Mouse (Mus musculus) urinary bladder, postnatal 10 days (tissue): ENCODE results near the gene Rras2.

Experiments
- DNase-seq: peaks from one replicate; pipeline ENCODE4 v3.0.0; 2022; ENCODE audit warnings: low spot score

Gene Rras2

DNA sequence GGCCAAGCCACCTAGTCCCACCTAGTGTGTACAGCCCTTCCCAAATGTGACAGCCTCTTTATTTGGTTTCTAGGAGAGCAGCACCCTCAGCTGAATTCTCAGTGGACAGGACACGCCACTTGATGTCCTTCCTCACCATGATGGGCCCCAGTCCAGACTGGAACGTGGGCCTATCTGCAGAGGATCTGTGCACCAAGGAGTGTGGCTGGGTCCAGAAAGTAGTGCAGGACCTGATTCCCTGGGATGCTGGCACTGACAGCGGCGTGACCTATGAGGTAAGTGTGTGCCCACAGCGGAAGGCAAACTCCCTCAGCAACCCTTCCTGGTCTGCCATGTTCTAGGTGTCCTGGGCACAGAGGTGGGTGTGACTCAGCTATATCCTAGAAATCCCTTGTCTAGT is 88.8 kb downstream of the Rras2 start:
- DNase-seq = no peak

DNA sequence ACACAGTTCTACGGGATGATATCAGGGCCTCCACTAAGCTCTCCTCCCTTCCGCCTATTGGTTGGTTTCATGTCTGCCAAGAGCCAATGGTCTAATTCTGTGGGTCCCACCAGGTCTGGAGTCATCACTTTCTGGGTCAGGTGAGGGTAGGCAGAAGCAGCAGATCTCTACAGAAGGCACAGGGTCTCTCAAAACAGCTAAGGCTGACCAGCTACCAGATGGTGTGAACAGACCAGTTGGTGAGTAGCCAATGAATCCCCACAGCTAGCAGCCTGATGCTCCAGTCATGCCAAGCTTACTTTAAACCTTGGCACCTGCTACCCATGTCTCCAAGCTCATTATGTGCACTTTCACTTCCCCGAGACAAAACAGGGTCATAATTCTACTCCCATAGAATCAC is 90.2 kb downstream of the Rras2 start:
- DNase-seq = no peak

DNA sequence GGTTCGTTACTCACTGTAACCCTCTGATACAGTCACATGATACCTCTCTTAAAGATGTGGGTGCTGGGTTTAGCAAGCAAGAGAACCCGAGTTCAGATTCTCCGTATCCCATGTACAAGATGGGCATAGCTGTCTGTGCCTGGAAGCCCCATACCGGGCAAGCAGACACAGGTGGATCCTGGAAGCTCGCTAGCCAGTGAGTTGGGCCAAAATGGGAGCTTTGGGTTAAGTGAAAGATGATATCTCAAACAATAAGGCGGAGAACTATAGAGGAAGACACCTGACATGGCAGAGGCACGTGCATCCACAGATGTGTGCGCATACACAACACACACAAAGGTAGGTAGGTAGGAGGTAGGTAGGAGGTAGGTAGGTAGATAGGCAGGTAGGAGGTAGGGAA is 90.7 kb downstream of the Rras2 start:
- no peak for DNase-seq

DNA sequence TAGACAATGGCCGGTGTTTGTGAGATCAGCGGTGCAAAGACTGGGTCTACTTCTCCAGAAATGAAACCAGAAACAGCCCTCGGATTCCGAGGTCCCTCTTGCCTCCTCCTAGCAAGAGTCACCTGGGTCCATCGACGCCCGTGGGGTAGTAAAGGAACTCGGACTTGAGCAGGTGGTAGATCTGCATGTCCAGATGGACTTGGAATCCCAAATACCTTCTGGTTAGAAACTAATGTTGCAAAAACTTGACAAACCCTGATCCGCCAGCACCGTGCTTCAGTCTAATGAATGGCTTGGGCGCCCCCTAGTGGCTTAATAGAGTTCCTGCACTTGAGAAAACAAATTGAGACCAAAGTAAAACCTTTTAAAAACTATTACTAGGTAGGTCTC is 96.9 kb downstream of the Rras2 start:
- DNase-seq = no peak

DNA sequence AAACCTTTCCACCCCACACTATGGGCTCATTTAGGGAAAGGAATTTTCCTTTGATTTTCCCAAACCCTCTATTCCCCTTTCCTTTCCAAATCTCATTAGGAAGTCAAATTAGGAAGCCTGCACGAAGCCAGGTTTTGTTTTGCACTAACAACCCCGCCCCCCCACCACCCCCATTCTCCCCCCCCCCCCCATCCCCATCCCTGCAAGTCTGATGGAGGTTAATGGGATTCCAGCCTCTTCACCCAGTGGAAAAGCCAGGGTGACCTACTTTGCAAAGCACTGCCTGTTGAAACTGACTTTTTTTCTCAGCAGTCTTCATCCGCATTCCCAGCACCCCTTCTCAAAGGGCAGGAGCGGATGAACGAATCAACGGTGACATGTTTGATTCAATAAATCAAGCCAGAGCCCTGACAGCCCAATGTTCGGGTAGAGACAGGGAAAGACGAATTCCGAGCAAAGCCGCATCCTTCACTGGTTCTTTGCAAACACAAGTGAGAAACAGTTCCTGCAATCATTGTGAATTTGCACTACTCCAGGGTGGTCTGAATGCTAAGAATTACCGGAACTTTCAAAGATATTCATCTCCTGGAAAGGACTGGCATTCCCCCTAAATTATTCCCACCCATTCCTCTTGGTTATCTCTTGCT is 97.4 kb downstream of the Rras2 start:
- no peak for DNase-seq

DNA sequence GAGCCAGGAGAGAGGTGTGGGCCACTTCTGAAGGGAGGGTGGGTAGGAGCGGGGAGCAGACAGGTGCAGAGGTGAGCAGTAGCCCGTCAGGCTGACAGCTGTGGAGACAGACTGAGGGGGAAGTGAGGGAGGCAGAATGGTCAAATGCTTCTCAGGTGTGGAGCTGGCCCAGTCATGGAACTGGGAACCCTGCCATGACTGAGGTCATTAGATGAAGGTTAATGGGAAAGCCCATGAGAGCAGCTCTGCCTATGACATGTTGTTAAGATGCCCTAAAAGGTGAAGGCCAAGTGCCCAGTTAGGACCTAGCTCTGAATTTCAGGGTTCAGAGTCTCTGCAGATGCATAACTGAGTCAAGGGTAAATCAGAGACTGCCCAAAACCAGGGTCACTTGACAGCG is 98.7 kb downstream of the Rras2 start:
- DNase-seq = no peak

DNA sequence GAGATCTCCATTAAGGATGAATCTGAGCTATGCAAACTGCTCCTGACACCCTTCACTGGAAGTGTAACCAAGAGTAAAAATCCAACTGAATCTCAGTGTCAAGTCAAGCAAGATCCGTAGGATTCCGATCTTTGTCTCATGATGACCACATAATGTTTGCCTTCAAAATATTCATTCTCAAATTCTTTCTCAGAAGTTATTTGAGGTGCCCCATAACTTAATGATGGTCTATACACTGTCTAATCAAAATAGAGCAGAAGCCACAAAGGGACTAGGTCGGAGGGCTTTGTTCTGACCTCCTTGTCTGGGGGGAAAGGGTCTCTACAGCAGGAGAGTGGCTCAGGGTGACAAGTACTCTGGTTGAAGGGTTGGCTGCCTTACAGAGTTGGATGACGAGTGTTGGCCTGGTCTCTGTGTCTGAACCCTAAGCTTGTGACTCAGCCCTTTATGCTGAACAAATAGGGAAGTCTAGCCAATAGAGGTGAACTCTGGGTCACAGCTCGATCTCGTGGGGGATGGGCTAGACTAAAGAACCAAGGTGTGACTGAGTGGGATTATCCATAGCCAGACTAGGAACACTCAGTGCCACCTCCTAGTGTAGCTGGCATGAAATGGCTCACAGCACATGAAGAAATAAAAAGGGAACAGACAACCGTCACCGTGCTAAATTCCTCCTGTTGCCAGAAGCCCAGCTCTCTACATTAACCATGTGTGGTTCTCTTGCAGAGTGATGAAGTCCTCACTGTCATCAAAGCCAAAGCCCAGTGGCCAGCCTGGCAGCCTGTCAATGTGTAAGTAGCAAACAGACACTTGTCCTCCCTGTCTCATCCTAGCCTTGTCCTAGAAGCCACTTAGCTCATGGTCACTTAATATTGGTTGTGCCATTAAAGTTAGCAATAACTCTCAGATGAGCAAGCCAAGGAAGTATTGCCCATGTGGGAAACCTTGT is 101.3 kb downstream of the Rras2 start:
- no peak for DNase-seq

DNA sequence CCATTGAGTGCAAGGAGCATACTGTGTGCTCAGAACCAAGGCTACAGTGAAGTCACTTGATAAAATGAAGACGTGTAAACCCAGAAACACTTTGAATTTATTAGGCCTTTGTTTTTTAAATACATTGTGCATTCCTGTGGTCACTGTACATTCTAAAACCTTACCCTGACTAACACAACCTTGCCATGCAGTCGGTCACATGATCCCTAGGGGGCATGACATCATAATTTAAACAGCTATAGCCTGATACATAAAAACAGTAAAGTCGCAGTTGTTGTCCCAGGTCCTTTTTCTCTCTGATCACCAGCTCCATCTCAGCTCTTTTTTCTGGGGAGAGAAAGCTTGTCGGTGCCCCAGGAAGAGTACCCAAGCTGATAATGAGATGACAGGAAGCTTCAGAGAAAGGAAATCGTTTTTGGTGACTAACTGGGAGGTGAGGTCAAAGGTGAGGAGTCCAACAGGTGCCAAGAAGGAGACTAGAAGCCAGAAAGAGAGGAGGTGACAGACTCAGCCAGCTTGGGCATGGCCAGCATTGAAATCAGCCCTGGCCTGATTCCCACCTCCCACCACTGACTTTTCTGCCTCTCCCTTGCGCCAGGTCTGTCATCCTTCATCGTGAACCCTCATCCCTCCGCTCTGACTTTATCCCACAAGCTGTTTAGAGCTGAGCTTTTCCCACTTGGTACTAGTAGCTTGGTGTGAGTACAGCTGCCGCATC is 105.7 kb downstream of the Rras2 start:
- DNase-seq = no peak

DNA sequence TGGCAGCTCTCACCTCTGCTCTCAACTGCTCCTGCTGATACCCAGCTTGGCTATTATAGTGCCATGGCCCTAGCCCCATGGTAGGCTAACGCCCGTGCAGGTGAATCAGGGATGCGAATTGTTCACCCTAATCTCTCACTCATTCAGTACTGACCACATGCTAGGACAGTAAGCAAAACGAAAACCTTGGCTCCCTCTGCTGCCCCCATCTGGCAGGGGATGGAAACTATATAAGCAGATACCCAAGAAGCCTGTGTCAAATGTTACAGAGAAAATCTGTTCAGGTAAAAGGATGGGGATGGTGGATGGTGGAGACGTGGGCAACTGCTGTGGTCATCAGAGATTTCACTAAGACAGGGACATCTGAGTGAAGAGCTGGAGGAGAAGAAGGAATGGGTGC is 110.0 kb downstream of the Rras2 start:
- no peak for DNase-seq

DNA sequence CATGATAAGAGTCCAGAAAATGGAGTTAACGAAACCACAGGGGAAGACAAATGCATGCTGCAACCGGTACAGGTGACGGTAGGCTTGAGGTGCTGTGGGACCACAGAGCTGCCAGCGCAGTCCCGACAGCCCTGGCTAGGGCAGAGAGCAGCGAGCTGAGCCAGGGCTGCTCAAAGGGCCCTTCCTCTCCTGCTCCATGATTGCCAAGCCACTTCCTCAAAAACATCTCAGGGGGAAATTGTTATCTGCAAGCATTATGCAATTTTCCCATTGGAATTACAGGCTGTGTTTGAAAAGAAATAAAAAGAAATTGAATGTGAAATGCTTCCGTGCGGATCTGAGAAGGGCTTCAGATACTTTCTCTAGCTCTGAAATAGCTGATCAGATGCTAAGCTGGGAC is 111.1 kb downstream of the Rras2 start:
- no peak for DNase-seq

DNA sequence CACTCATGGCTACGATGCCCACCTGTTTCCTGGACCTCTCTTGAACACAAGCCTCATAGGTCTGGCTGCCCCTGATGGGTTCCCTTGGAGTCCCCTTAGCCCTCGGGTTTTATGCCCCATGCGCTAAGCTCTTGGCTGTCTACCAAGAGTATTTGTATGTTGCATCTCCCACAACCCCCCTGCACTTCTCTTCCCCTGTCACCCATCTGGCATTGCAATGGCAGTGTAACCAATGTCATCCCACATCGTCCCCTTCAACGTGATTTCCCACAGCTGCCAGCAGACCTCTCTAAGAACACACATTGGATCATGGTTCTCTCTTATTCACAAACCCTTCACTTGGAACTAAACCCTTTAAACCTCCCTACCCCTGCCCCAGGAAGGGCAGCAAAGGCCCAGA is 112.1 kb downstream of the Rras2 start:
- no peak for DNase-seq

DNA sequence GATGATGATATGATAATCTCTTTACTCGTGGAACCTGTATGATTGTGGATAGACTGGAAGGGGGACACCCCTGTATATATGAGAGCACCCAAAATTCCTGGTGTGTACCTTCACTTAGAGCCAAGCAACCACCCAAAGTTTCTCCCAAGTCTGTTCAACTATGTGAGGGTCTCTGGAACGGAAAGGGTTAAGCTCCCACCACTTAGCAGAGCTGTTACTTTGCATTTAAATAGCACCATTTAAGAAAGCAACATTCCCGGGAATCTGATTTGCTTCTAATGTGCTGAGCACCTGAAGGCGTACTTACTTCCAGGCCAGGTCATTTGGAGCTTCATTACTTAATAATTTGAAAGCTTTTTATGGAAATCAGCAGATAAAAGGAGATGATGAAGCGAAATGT is 113.4 kb downstream of the Rras2 start:
- no peak for DNase-seq

DNA sequence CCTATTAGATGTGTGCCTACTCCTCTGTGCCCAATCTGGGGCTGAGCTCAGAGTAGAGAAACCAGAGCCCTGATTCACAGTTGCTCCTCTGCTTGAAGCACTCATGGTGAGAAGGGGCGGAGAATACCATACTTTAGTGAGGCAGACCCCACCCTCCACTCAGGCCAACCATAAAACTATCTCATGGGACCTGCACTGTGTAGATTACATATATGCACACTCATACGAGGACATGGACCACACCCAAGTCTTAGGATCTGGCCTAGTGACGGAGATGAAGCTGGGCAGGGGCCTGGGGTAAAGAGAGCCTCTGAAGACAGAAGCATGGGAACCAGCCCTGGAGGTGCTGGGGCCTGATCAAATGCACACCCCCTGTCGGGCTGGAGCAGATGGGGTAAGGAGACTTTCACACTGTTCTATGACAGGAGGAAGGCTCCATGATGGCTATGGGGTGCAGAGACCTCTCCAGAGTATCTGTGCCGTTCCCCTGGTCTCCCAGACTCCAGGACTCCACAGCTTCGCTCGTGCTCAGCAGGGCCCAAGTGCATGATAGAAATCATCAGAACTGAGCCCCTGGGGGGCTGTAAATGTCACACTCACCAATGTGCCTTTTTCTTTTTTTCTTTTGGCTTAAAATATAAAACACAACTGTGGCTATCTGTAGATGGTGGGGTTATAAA is 119.8 kb downstream of the Rras2 start:
- no peak for DNase-seq
